In the genomic region with DNA sequence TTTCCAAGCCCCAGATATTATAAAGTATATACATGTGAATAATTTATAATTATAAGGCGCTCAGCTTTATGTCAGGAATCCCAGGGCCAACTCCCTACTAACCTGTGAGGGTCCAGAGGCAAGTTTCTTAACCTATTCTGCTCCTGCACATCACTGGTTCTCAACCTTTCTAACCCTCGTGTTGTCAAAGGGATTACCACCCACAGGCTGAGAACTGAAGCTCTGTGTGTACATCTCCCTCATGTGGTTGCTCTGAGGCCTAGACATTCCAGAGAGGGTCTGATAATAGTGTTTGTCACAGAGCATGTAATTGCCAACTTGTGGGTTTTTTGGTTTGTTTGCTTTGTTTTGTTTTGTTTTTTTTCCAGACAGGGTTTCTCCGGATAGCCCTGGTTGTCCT, we compare ENCODE assay signal across 17 mouse cellular contexts. TPM values are rescaled to one million over a fixed set of nuclear protein-coding genes. Genes with fewer than 3 reads are reported as not detected.
DNase-seq lines count a peak whose midpoint lies in the region; ATAC-seq and TF ChIP-seq lines count a peak whose summit lies in the region.
"Had no signal": no experiment of that assay in that cellular context is flagged by ENCODE, and none has a peak within 500 bp of the region (broad histone marks: within the 10 kb centered on the region; RNA-seq: fewer than 3 reads in every experiment).

No protein-coding gene starts in this region.

- WGBS in forebrain, embryonic 10.5 days, result 62% methylated on average over 3 of the region's 3 CpGs
- WGBS in forebrain, embryonic 16.5 days, result 57% methylated on average over 3 of the region's 3 CpGs
- 46% methylated on average over 3 of the region's 3 CpGs for WGBS in liver, embryonic 14.5 days (ENCODE audit: insufficient replicate concordance)
- WGBS in hindbrain, postnatal 0 days, result 51% methylated on average over 3 of the region's 3 CpGs

- ATAC-seq in forebrain, embryonic 16.5 days, result no peak
- no peak for ATAC-seq in liver, embryonic 14.5 days (ENCODE audit: insufficient read depth)
- ATAC-seq in hindbrain, postnatal 0 days, result no peak

- TF ChIP-seq CTCF in liver, embryonic 14.5 days (IDR thresholded peaks at IDR 0.05; ENCODE audit: low read depth), result 0 out of 2 replicates have a peak, but pooled peaks have one; percentile 17
- TF ChIP-seq CTCF in hindbrain, postnatal 0 days (IDR thresholded peaks at IDR 0.05; ENCODE audit: low read depth), result peak; percentile 32; the same call in 1 of the 2 replicates

- H3K27ac ChIP-seq in forebrain, embryonic 10.5 days, result peak overlapping the region; percentile 95
- H3K27ac ChIP-seq in forebrain, embryonic 16.5 days (ENCODE audit: low read length), result no peak overlapping the region
- no peak overlapping the region for H3K27ac ChIP-seq in liver, embryonic 14.5 days
- H3K27ac ChIP-seq in hindbrain, postnatal 0 days, result peak overlapping the region; percentile 92; the same call in 1 of the 2 replicates
- H3K27ac ChIP-seq: limb, embryonic 13.5 days; stomach, embryonic 15.5 days had no signal

- H3K4me3 ChIP-seq in forebrain, embryonic 10.5 days, result no peak overlapping the region
- H3K4me3 ChIP-seq in forebrain, embryonic 16.5 days (replicated peaks; ENCODE audit: low read length), result no peak overlapping the region
- no peak overlapping the region for H3K4me3 ChIP-seq in liver, embryonic 14.5 days (ENCODE audit: insufficient read depth in 1 of 2, low read depth in 2 of 2, low read length in 2 of 2)
- H3K4me3 ChIP-seq in hindbrain, postnatal 0 days (ENCODE audit: low read length), result no peak overlapping the region
- H3K4me3 ChIP-seq: erythroblast, embryonic 14.5 days; limb, embryonic 13.5 days; stomach, embryonic 15.5 days had no signal

- H3K4me1 ChIP-seq in forebrain, embryonic 10.5 days, result peaks cover 47% of the 10 kb centered on the region
- peaks cover 30% of the 10 kb centered on the region for H3K4me1 ChIP-seq in forebrain, embryonic 16.5 days (replicated peaks; ENCODE audit: control insufficient read depth, insufficient read depth, low read length)
- H3K4me1 ChIP-seq in liver, embryonic 14.5 days (replicated peaks; ENCODE audit: control insufficient read depth in 2 of 2, insufficient read depth in 2 of 2, low read length in 1 of 2), result peaks cover 0 to 6% of the 10 kb centered on the region in 2 experiments; a peak in 1 of 4 replicates
- H3K4me1 ChIP-seq in hindbrain, postnatal 0 days (ENCODE audit: insufficient read depth, low read length), result peaks cover 11% of the 10 kb centered on the region

- no peaks in the 10 kb centered on the region for H3K36me3 ChIP-seq in forebrain, embryonic 10.5 days (replicated peaks)
- no peaks in the 10 kb centered on the region for H3K36me3 ChIP-seq in forebrain, embryonic 16.5 days (ENCODE audit: control insufficient read depth, insufficient read depth)
- H3K36me3 ChIP-seq in liver, embryonic 14.5 days (replicated peaks; ENCODE audit: control insufficient read depth, insufficient read depth, low read depth), result no peaks in the 10 kb centered on the region
- H3K36me3 ChIP-seq in hindbrain, postnatal 0 days (ENCODE audit: insufficient read depth, low read length), result no peaks in the 10 kb centered on the region
- H3K36me3 ChIP-seq: limb, embryonic 13.5 days; stomach, embryonic 15.5 days had no signal

- no peaks in the 10 kb centered on the region for H3K27me3 ChIP-seq in forebrain, embryonic 10.5 days (ENCODE audit: poor library complexity, severe bottlenecking)
- no peaks in the 10 kb centered on the region for H3K27me3 ChIP-seq in forebrain, embryonic 16.5 days (replicated peaks; ENCODE audit: control insufficient read depth, insufficient read depth, low read length)
- peaks cover 19% of the 10 kb centered on the region for H3K27me3 ChIP-seq in liver, embryonic 14.5 days (ENCODE audit: control insufficient read depth, insufficient read depth, low read length)
- H3K27me3 ChIP-seq in hindbrain, postnatal 0 days (ENCODE audit: insufficient read depth, low read length), result no peaks in the 10 kb centered on the region
- H3K27me3 ChIP-seq: limb, embryonic 13.5 days; stomach, embryonic 15.5 days had no signal

- no peak for DNase-seq in forebrain, embryonic 10.5 days (ENCODE audit: extremely low spot score, low spot score)
- DNase-seq in liver, embryonic 14.5 days (ENCODE audit: low read depth in 3 of 3, low spot score in 3 of 3), result no peak
- no peak for DNase-seq in liver
- peak; percentile 23 for DNase-seq in Muller cell, postnatal 12 days (ENCODE audit: inconsistent ontology term)
- DNase-seq in hindbrain, postnatal 0 days (ENCODE audit: low spot score), result no peak
- no peak for DNase-seq in cerebellum, adult 11 months
- no peak for DNase-seq in natural killer cell, adult 2 months (ENCODE audit: low spot score in 2 of 2)
- DNase-seq: adrenal gland, postnatal 36 days; cerebellum, postnatal 10 days; gastrocnemius, postnatal 14 days; kidney, adult 8-10 months; lung, postnatal 14 days; right cerebral cortex, postnatal 25 days had no signal

- H3K9ac ChIP-seq in forebrain, embryonic 16.5 days (replicated peaks; ENCODE audit: low read depth, low read length), result no peak overlapping the region
- H3K9ac ChIP-seq in liver, embryonic 14.5 days (replicated peaks), result no peak overlapping the region
- H3K9ac ChIP-seq in hindbrain, postnatal 0 days (replicated peaks; ENCODE audit: low read length), result no peak overlapping the region
- H3K9ac ChIP-seq: limb, embryonic 13.5 days; stomach, embryonic 15.5 days had no signal

- H3K4me2 ChIP-seq in forebrain, embryonic 16.5 days (ENCODE audit: low read length), result no peak overlapping the region
- no peak overlapping the region for H3K4me2 ChIP-seq in liver, embryonic 14.5 days (ENCODE audit: low read depth)
- no peak overlapping the region for H3K4me2 ChIP-seq in hindbrain, postnatal 0 days (ENCODE audit: low read depth, low read length)
- H3K4me2 ChIP-seq: limb, embryonic 13.5 days; stomach, embryonic 15.5 days had no signal

- no peak for TF ChIP-seq EP300 in liver, embryonic 14.5 days (IDR thresholded peaks at IDR 0.05; ENCODE audit: low read depth)

- H3K9me3 ChIP-seq in forebrain, embryonic 10.5 days, result no peaks in the 10 kb centered on the region
- H3K9me3 ChIP-seq in forebrain, embryonic 16.5 days (ENCODE audit: control insufficient read depth, low read length), result no peaks in the 10 kb centered on the region
- H3K9me3 ChIP-seq in liver, embryonic 14.5 days (ENCODE audit: control insufficient read depth, low read length), result no peaks in the 10 kb centered on the region
- H3K9me3 ChIP-seq in hindbrain, postnatal 0 days (ENCODE audit: low read length), result no peaks in the 10 kb centered on the region
- H3K9me3 ChIP-seq: limb, embryonic 13.5 days; stomach, embryonic 15.5 days had no signal

RNA-seq across cellular contexts. Expression of a gene that starts 15.8 kb away (rescaled TPM):
- 129 and 133 TPM in 2 replicates for polyA plus RNA-seq in forebrain, embryonic 10.5 days (2016; fragmentation: Nextera tagmentation; extraction: Ambion mirVana)
- polyA plus RNA-seq in forebrain, embryonic 16.5 days (2015; fragmentation: Nextera tagmentation; extraction: Ambion mirVana), result 82.3 and 89.0 TPM in 2 replicates
- 33.7 and 45.0 TPM in 2 replicates for polyA plus RNA-seq in liver, embryonic 14.5 days (2012; rRNA removed)
- polyA plus RNA-seq in liver, embryonic 14.5 days (2014; fragmentation: Nextera tagmentation; extraction: Ambion mirVana), result 39.0 and 41.1 TPM in 2 replicates
- total RNA-seq in hindbrain, postnatal 0 days (2014; rRNA removed), result 41.6 and 75.9 TPM in 2 replicates
- 88.5 and 92.0 TPM in 2 replicates for polyA plus RNA-seq in hindbrain, postnatal 0 days (2015; fragmentation: Nextera tagmentation; extraction: Ambion mirVana)

RNA-seq across cellular contexts. Expression of a gene that starts 16.6 kb away (rescaled TPM):
- polyA plus RNA-seq in forebrain, embryonic 10.5 days (2016; fragmentation: Nextera tagmentation; extraction: Ambion mirVana), result 137 and 151 TPM in 2 replicates
- 1,170 and 1,210 TPM in 2 replicates for polyA plus RNA-seq in forebrain, embryonic 16.5 days (2015; fragmentation: Nextera tagmentation; extraction: Ambion mirVana)
- 2.7 and 7.1 TPM in 2 replicates for polyA plus RNA-seq in liver, embryonic 14.5 days (2012; rRNA removed)
- 0.29 and 0.49 TPM in 2 replicates for polyA plus RNA-seq in liver, embryonic 14.5 days (2014; fragmentation: Nextera tagmentation; extraction: Ambion mirVana)
- total RNA-seq in hindbrain, postnatal 0 days (2014; rRNA removed), result 4,422 and 4,857 TPM in 2 replicates
- 709 and 787 TPM in 2 replicates for polyA plus RNA-seq in hindbrain, postnatal 0 days (2015; fragmentation: Nextera tagmentation; extraction: Ambion mirVana)

Comparison
In these comparisons a context has a peak if more than half of its experiments do, and no peak if none do; other contexts are left out.
1. H3K27ac ChIP-seq: peak in forebrain, embryonic 10.5 days (single experiment) and hindbrain, postnatal 0 days (single experiment); none in forebrain, embryonic 16.5 days (single experiment) and liver, embryonic 14.5 days (single experiment).
2. RNA of a gene that starts 16.6 kb away (polyA plus RNA-seq): 1,170 to 1,210 TPM in forebrain, embryonic 16.5 days, 709 to 787 TPM in hindbrain, postnatal 0 days and 137 to 151 TPM in forebrain, embryonic 10.5 days; 0.29 to 7.1 TPM in liver, embryonic 14.5 days; every median in the first group is over 10 times any median in the second.